Mouse (Mus musculus) kidney, adult 2 months (tissue): ENCODE measurements around the gene Gm904. TPM values are rescaled to one million over a fixed set of nuclear protein-coding genes. Genes with fewer than 3 reads are reported as not detected.
"Not testable (repeated sequence)": the region's sequence is repeated elsewhere in the genome, so short reads cannot be mapped to it uniquely, and the experiment has no call there.

Source experiments
- DNase-seq: peaks from one replicate; pipeline ENCODE4 v3.0.0; 2021
- H3K27ac ChIP-seq: fragments of 200-500 bp; 2 replicates; pipeline ENCODE4 v1.5.1; 2012; ENCODE audit warnings: low read depth, low read length, control low read depth, inconsistent platforms; ENCODE audit not compliant: insufficient read depth
- H3K27me3 ChIP-seq: fragments of 200-500 bp; replicated peaks from 2 replicates; pipeline ENCODE4 v1.6.1; 2012; ENCODE audit warnings: mild to moderate bottlenecking, moderate library complexity, low read length, inconsistent platforms; ENCODE audit not compliant: control insufficient read depth, insufficient read depth
- H3K36me3 ChIP-seq: fragments of 200-500 bp; 2 replicates; pipeline ENCODE4 v1.6.1; 2012; ENCODE audit warnings: mild to moderate bottlenecking, moderate library complexity, low read length, inconsistent platforms; ENCODE audit not compliant: control insufficient read depth, insufficient read depth
- H3K4me1 ChIP-seq: fragments of 200-500 bp; 2 replicates; pipeline ENCODE4 v1.6.1; 2011; ENCODE audit warnings: low read length; ENCODE audit not compliant: control insufficient read depth, insufficient read depth
- H3K4me3 ChIP-seq: fragments of 200-500 bp; 2 replicates; pipeline ENCODE4 v1.5.1; 2011; ENCODE audit warnings: mild to moderate bottlenecking, low read depth, low read length, control low read depth; ENCODE audit not compliant: insufficient read depth
- WGBS: fragments of 180-500 bp; shearing (Covaris S2); methylation state at CpG from one replicate; pipeline ENCODE4 v1.1.7; 2018; 5-methylcytosine and 5-hydroxymethylcytosine counted together
- polyA plus RNA-seq: library from polyadenylated mRNA; depleted of rRNA; stranded (reverse); fragments of >200 nt; gene quantifications from 2 replicates; pipeline ENCODE4 v1.2.3, GENCODE M21; 2012; rRNA removed

Gene Gm904
- polyA plus RNA-seq = not detected in 2 replicates

DNA sequence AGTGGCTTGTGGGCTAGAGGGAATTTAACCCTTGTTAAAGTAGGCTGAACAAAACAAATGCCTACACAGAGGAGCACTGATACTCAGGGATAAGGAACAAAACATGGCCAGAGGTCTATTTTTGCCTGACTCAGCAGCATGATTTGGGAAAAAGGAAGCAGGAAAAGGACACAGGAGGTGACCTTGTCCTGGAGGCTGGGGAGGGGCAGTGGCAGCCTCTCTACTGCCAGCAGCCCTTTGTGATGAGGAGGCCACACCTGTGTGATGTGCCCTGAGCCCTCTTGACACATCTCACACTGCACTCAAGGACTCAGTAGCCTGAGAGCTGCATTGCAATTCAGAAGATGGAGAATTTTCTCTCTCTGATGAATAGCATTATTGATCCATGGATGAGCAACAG is at the start of gene Gm904:
Gm904 (plus strand) TSS at position 301 of the 400 bp plus-strand sequence.
- H3K4me3 ChIP-seq, H3K27ac ChIP-seq, DNase-seq, H3K4me1 ChIP-seq, H3K36me3 ChIP-seq, H3K27me3 ChIP-seq: not testable (repeated sequence)

DNA sequence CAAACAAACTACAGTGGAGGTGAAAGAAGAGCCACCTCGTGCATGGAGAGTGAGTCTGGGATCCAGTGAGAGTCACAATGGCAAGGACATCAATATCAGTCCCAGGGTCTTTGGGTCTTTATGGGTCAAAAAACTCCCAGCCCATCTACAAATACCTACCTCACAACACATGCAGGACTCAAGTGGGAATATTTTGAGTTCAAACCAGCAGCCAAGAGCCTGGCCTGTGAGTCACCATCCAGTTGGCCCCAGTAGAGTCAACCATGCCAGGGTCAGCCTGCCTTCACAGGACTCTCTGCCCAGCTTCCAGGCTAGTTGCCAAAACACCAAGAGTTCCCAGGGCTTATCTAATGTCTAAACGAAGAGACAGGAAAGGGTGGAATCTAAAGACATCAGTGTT is 5.7 kb downstream of the Gm904 start:
- not testable (repeated sequence) for H3K4me1 ChIP-seq, DNase-seq, H3K27me3 ChIP-seq, H3K4me3 ChIP-seq, H3K27ac ChIP-seq, H3K36me3 ChIP-seq
- 71% methylated on average over 2 of the region's 2 CpGs for WGBS

Other genes with a start within 250 kb of the Gm904 start
- 18.1 and 23.0 TPM in 2 replicates for gene Fbxw17, start 225.4 kb upstream of the Gm904 start, polyA plus RNA-seq
- not detected in 2 replicates for gene Gm47429, start 199.3 kb upstream of the Gm904 start, polyA plus RNA-seq
- gene Nutm2, start 175.9 kb upstream of the Gm904 start, polyA plus RNA-seq = not detected in 2 replicates
- gene Gm8765, start 55.1 kb downstream of the Gm904 start, polyA plus RNA-seq = 0.03 TPM in 1 of 2 replicates, not detected in the other